Mouse (Mus musculus) C2C12 (cell line): ENCODE measurements around the gene Rftn2.

Experiments used
- CTCF ChIP-seq: IDR thresholded peaks from one replicate; pipeline ENCODE4 v1.5.1; 2011; ENCODE audit not compliant: control insufficient read depth, insufficient read depth, insufficient read length
- MAX ChIP-seq: IDR thresholded peaks from one replicate; pipeline ENCODE4 v1.6.1; 2011; ENCODE audit warnings: mild to moderate bottlenecking, control low read depth
- MYOD1 ChIP-seq: IDR thresholded peaks from one replicate; pipeline ENCODE4 v1.6.1; 2011; ENCODE audit warnings: low read depth; ENCODE audit not compliant: control insufficient read depth, insufficient read length
- MYOG ChIP-seq: IDR thresholded peaks from one replicate; pipeline ENCODE4 v1.6.1; 2011; ENCODE audit not compliant: control insufficient read depth, insufficient read length; ENCODE audit errors: extremely low read depth
- USF1 ChIP-seq: IDR thresholded peaks from one replicate; pipeline ENCODE4 v1.6.1; 2011; ENCODE audit warnings: low read depth, mild to moderate bottlenecking, control low read depth, moderate library complexity

- no peak for TF ChIP-seq USF1
- no peak for TF ChIP-seq MYOD1
- TF ChIP-seq MYOG: no peak
- TF ChIP-seq CTCF: no peak
- TF ChIP-seq MAX: no peak
Measured at GRCm38 (mm10) chr1:55193316-55193715, 33.3 kb downstream of the Rftn2 start.
